Mouse (Mus musculus) limb, embryonic 13.5 days (tissue): ENCODE measurements at regions not wholly inside any gene's neighbourhood (a gene's known extent, or its start where the extent isn't known, plus 50 kb on each side); places are given as distances from the start of the nearest gene placed in this dataset.
"Not testable (repeated sequence)": the region's sequence is repeated elsewhere in the genome, so short reads cannot be mapped to it uniquely, and the experiment has no call there.

Source experiments
- ATAC-seq: fragments of 200-750 bp; cut with Nextera tagmentation; 2 replicates; pipeline ENCODE4 v1.8.0; 2017; ENCODE audit warnings: low read depth, moderate number of reproducible peaks, moderate TSS enrichment; ENCODE audit not compliant: low FRiP score
- H3K27ac ChIP-seq: fragments of 300-500 bp; sonication (generic); 2 replicates; pipeline ENCODE4 v1.5.1; 2015; ENCODE audit warnings: inconsistent platforms, mild to moderate bottlenecking, moderate library complexity
- H3K27me3 ChIP-seq: fragments of 300-500 bp; sonication (generic); 2 replicates; pipeline ENCODE4 v1.6.1; 2015; ENCODE audit warnings: mild to moderate bottlenecking, inconsistent platforms
- H3K36me3 ChIP-seq: fragments of 300-500 bp; sonication (generic); 2 replicates; pipeline ENCODE4 v1.6.1; 2015; ENCODE audit warnings: inconsistent platforms, mild to moderate bottlenecking, moderate library complexity
- H3K4me1 ChIP-seq: fragments of 300-500 bp; sonication (generic); 2 replicates; pipeline ENCODE4 v1.6.1; 2015; ENCODE audit warnings: inconsistent platforms
- H3K4me2 ChIP-seq: fragments of 300-500 bp; sonication (generic); replicated peaks from 2 replicates; pipeline ENCODE4 v1.6.1; 2015; ENCODE audit warnings: inconsistent platforms, mild to moderate bottlenecking, moderate library complexity
- H3K4me3 ChIP-seq: fragments of 300-500 bp; sonication (generic); 2 replicates; pipeline ENCODE4 v1.5.1; 2015; ENCODE audit warnings: moderate library complexity, mild to moderate bottlenecking, inconsistent platforms
- H3K9ac ChIP-seq: fragments of 300-500 bp; sonication (generic); 2 replicates; pipeline ENCODE4 v1.6.1; 2015; ENCODE audit warnings: mild to moderate bottlenecking, inconsistent platforms
- H3K9me3 ChIP-seq: fragments of 300-500 bp; sonication (generic); 2 replicates; pipeline ENCODE4 v1.6.1; 2016; ENCODE audit warnings: inconsistent platforms
- WGBS: fragments of 180-500 bp; shearing (Covaris S2); methylation state at CpG from one replicate; pipeline ENCODE4 v1.1.7; 2015; 5-methylcytosine and 5-hydroxymethylcytosine counted together

- Histone ChIP-seq H3K9me3 (no peaks in the 10 kb centered on the region), H3K27ac (no peak overlapping the region), H3K4me1 (no peaks in the 10 kb centered on the region), H3K27me3 (no peaks in the 10 kb centered on the region), H3K4me3 (no peak overlapping the region), H3K4me2 (no peak overlapping the region), H3K9ac (no peak overlapping the region), H3K36me3 (no peaks in the 10 kb centered on the region)
- WGBS, result 84% methylated on average over 2 of the region's 2 CpGs
- no peak for ATAC-seq
Observed at GRCm38 (mm10) chr10:38366776-38367175, 454.8 kb downstream of the Rfpl4b start.

DNA sequence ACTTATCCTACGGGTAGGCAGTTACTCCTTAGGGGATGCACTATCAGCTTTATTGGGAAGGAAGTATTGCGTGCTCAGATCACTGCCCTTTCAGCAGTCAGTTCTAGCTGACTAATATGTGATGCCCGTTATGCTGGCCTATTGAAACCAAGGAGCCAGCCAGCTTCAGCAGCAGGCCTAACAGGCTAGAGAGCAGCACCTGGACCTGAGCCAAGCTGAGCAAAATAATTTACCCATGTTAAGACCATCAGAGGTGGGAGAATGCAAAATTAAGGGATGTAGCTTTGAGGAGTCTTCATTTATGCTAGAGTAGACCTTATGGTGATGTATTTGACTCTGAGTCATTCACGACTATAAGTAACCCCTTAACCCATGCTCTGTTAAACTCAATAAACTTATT is 456.7 kb downstream of the Rfpl4b start:
- Histone ChIP-seq H3K36me3 (no peaks in the 10 kb centered on the region), H3K4me2 (no peak overlapping the region), H3K9me3 (no peaks in the 10 kb centered on the region), H3K27me3 (no peaks in the 10 kb centered on the region), H3K4me3 (no peak overlapping the region), H3K27ac (no peak overlapping the region), H3K9ac (no peak overlapping the region), H3K4me1 (no peaks in the 10 kb centered on the region)
- no peak for ATAC-seq
- 83% methylated on average over 4 of the region's 4 CpGs for WGBS

DNA sequence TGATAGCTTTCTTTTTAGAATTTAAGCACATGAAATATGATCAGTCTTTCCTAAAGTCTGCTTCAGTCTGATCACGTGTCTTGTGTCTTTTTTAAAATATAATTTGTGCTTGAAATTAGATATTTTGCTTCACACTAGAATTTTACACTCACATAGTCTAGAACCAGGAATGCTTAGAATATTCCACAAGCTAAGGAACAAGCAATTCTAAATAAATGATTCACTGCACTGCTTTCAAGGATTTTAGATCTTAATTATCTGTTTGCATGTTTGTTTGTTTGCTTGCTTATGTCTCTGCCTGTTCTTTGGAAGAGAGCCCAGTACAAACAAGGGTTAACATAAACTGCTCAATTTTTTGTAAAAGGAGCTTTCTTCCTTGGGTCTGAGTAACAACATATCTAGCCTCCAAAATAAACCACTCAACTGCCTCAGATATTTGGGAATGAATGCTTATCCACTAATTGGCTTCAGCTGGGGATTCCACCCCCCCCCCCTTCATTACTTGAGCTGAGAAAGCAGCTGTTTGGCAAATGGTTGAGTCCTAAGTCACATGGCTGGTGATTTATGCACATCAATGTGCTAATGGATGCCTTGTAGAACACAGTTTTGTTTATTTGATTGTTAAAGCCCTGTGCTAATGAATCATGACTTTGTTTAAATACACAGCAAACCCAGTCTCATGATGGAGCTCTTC is 463.9 kb downstream of the Rfpl4b start:
- peaks cover 5% of the 10 kb centered on the region; the same call in 1 of the 2 replicates for H3K4me1 ChIP-seq
- no peak overlapping the region for H3K4me2 ChIP-seq
- no peaks in the 10 kb centered on the region for H3K9me3 ChIP-seq
- H3K4me3 ChIP-seq, result no peak overlapping the region
- no peak overlapping the region for H3K27ac ChIP-seq
- H3K9ac ChIP-seq, result no peak overlapping the region
- H3K36me3 ChIP-seq, result no peaks in the 10 kb centered on the region
- ATAC-seq, result no peak
- H3K27me3 ChIP-seq, result no peaks in the 10 kb centered on the region
- 30% methylated on average over 1 of the region's 1 CpGs for WGBS

DNA sequence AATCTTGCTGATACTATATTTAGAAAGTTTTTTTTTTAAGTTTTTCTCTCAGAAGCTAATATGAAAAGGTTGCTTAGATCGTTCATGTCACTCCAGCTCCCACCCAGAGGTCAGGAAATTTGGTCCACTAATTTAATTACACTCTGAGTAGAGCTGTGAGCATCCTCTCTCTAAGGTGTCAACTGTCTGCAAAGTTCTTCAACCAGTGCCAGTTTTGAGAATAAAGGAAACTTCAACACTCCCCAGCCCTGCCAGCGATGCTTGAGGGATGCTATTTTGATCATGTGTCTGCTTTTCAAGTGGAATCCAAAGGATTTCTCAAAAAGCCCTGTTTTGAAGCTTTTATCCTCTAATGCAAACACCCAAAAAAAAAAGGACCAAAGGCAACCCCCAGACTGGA is 467.6 kb downstream of the Rfpl4b start:
- no peak overlapping the region for H3K4me3 ChIP-seq
- H3K9me3 ChIP-seq, result no peaks in the 10 kb centered on the region
- no peaks in the 10 kb centered on the region for H3K36me3 ChIP-seq
- no peak overlapping the region for H3K27ac ChIP-seq
- H3K27me3 ChIP-seq, result no peaks in the 10 kb centered on the region
- no peak for ATAC-seq
- 50% methylated on average over 2 of the region's 2 CpGs for WGBS
- H3K4me1 ChIP-seq, result peaks cover 5% of the 10 kb centered on the region; the same call in 1 of the 2 replicates
- H3K4me2 ChIP-seq, result no peak overlapping the region
- H3K9ac ChIP-seq, result no peak overlapping the region

GRCm38 (mm10) chr10:38353526-38353925 is 468.1 kb downstream of the Rfpl4b start:
- Histone ChIP-seq H3K27me3 (no peaks in the 10 kb centered on the region), H3K9me3 (no peaks in the 10 kb centered on the region), H3K4me2 (no peak overlapping the region), H3K4me1 (peaks cover 5% of the 10 kb centered on the region; the same call in 1 of the 2 replicates), H3K27ac (no peak overlapping the region), H3K4me3 (no peak overlapping the region), H3K9ac (no peak overlapping the region), H3K36me3 (no peaks in the 10 kb centered on the region)
- no peak for ATAC-seq
- 69% methylated on average over 5 of the region's 5 CpGs for WGBS

- not testable (repeated sequence) for H3K9ac ChIP-seq, H3K4me2 ChIP-seq, H3K4me3 ChIP-seq, H3K4me1 ChIP-seq, ATAC-seq, H3K36me3 ChIP-seq, H3K27ac ChIP-seq, H3K27me3 ChIP-seq, H3K9me3 ChIP-seq
- WGBS, result 48% methylated on average over 8 of the region's 8 CpGs
Observed at GRCm38 (mm10) chr10:38347029-38347428, 474.6 kb downstream of the Rfpl4b start.

GRCm38 (mm10) chr10:38340406-38341175 is 481.0 kb downstream of the Rfpl4b start:
- 46% methylated on average over 1 of the region's 1 CpGs for WGBS
- no peak for ATAC-seq
- no peak overlapping the region for H3K4me2 ChIP-seq

GRCm38 (mm10) chr10:38308716-38309392 is 512.7 kb downstream of the Rfpl4b start:
- Histone ChIP-seq H3K27ac (peak overlapping the region; percentile 40; the same call in 1 of the 2 replicates), H3K27me3 (no peaks in the 10 kb centered on the region), H3K4me1 (peaks cover 6% of the 10 kb centered on the region; the same call in 1 of the 2 replicates), H3K4me2 (no peak overlapping the region), H3K9me3 (no peaks in the 10 kb centered on the region), H3K9ac (no peak overlapping the region), H3K4me3 (no peak overlapping the region), H3K36me3 (no peaks in the 10 kb centered on the region)
- no peak for ATAC-seq
- WGBS, result 55% methylated on average over 5 of the region's 5 CpGs

More at GRCm38 (mm10) chr10:38340406-38341175, 481.0 kb downstream of the Rfpl4b start:
- Histone ChIP-seq H3K9ac (no peak overlapping the region), H3K4me1 (no peaks in the 10 kb centered on the region), H3K9me3 (no peaks in the 10 kb centered on the region), H3K27me3 (no peaks in the 10 kb centered on the region), H3K4me3 (no peak overlapping the region), H3K36me3 (no peaks in the 10 kb centered on the region), H3K27ac (no peak overlapping the region)

DNA sequence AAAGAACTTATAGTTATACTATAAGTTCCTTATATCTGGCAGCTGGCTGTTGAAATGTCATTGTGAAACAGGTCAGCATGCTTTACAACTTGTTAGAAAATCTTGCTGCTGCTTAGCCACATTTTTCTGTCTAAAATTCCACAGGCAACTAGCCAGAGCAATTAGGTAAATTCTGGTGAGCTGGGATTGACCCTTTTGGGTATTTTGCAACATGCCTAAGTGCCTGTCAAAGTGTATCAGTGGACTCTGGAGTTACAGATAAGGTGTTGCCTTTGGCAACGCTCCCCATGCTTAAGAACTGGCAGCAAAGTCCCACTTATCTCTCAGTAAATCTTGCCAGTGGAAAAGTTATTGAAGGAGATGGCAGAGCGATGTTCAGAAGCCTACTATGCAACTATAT is 525.9 kb downstream of the Rfpl4b start:
- H3K4me2 ChIP-seq, result no peak overlapping the region
- ATAC-seq, result no peak
- H3K27ac ChIP-seq, result no peak overlapping the region
- H3K36me3 ChIP-seq, result no peaks in the 10 kb centered on the region
- H3K4me1 ChIP-seq, result no peaks in the 10 kb centered on the region
- no peaks in the 10 kb centered on the region for H3K27me3 ChIP-seq
- no peaks in the 10 kb centered on the region for H3K9me3 ChIP-seq
- H3K9ac ChIP-seq, result no peak overlapping the region
- 64% methylated on average over 2 of the region's 2 CpGs for WGBS
- H3K4me3 ChIP-seq, result no peak overlapping the region

GRCm38 (mm10) chr10:38288689-38289283 is 532.8 kb downstream of the Rfpl4b start:
- 46% methylated on average over 6 of the region's 6 CpGs for WGBS
- ATAC-seq, result no peak

GRCm38 (mm10) chr10:38269136-38269535 is 552.4 kb downstream of the Rfpl4b start:
- H3K27ac ChIP-seq, result no peak overlapping the region
- H3K27me3 ChIP-seq, result no peaks in the 10 kb centered on the region
- no peaks in the 10 kb centered on the region for H3K9me3 ChIP-seq
- no peak overlapping the region for H3K4me2 ChIP-seq
- H3K4me1 ChIP-seq, result no peaks in the 10 kb centered on the region
- no peaks in the 10 kb centered on the region for H3K36me3 ChIP-seq
- 79% methylated on average over 1 of the region's 1 CpGs for WGBS
- no peak for ATAC-seq
- H3K9ac ChIP-seq, result no peak overlapping the region
- no peak overlapping the region for H3K4me3 ChIP-seq

More at GRCm38 (mm10) chr10:38288689-38289283, 532.8 kb downstream of the Rfpl4b start:
- Histone ChIP-seq H3K4me3 (no peak overlapping the region), H3K27me3 (no peaks in the 10 kb centered on the region), H3K9me3 (no peaks in the 10 kb centered on the region), H3K36me3 (no peaks in the 10 kb centered on the region), H3K4me2 (no peak overlapping the region), H3K9ac (no peak overlapping the region), H3K27ac (no peak overlapping the region), H3K4me1 (no peaks in the 10 kb centered on the region)

- no peaks in the 10 kb centered on the region for H3K36me3 ChIP-seq
- H3K27ac ChIP-seq, result no peak overlapping the region
- no peak overlapping the region for H3K9ac ChIP-seq
- ATAC-seq, result no peak
- H3K4me2 ChIP-seq, result no peak overlapping the region
- H3K27me3 ChIP-seq, result no peaks in the 10 kb centered on the region
- H3K9me3 ChIP-seq, result no peaks in the 10 kb centered on the region
- no peaks in the 10 kb centered on the region for H3K4me1 ChIP-seq
- WGBS, result 66% methylated on average over 3 of the region's 3 CpGs
- no peak overlapping the region for H3K4me3 ChIP-seq
Observed at GRCm38 (mm10) chr10:38265564-38265963, 556.0 kb downstream of the Rfpl4b start.
